Mouse (Mus musculus) T-cell, adult 2 months (primary cell): ENCODE measurements around the gene Sar1a.

Source experiments
- DNase-seq: peaks from one replicate; pipeline ENCODE4 v3.0.0; 2022; ENCODE audit warnings: low spot score

Sar1a gene

GRCm38 (mm10) chr10:61730171-61730570 is 50.1 kb downstream of the Sar1a start:
- DNase-seq = no peak

GRCm38 (mm10) chr10:61734377-61734776 is 54.3 kb downstream of the Sar1a start:
- no peak for DNase-seq

- DNase-seq = no peak
Observed at GRCm38 (mm10) chr10:61736671-61737078, 56.6 kb downstream of the Sar1a start.

GRCm38 (mm10) chr10:61737537-61737936 is 57.4 kb downstream of the Sar1a start:
- DNase-seq = no peak

- no peak for DNase-seq
Observed at GRCm38 (mm10) chr10:61738126-61738525, 58.0 kb downstream of the Sar1a start.

GRCm38 (mm10) chr10:61741306-61741705 is 61.2 kb downstream of the Sar1a start:
- DNase-seq = no peak

GRCm38 (mm10) chr10:61741873-61742272 is 61.8 kb downstream of the Sar1a start:
- DNase-seq = no peak

GRCm38 (mm10) chr10:61742336-61742735 is 62.2 kb downstream of the Sar1a start:
- DNase-seq = no peak
